Mouse (Mus musculus) small intestine, adult 2 months (tissue): Measurements from ENCODE around the gene Sos1. TPM values are rescaled to one million over a fixed set of nuclear protein-coding genes. Genes with fewer than 3 reads are reported as not detected.

Experiments
- H3K27ac ChIP-seq: fragments of 200-500 bp; 2 replicates; pipeline ENCODE4 v1.5.1; 2012; ENCODE audit warnings: low read depth, low read length, control low read depth, inconsistent platforms; ENCODE audit not compliant: insufficient read depth
- H3K27me3 ChIP-seq: fragments of 200-500 bp; 2 replicates; pipeline ENCODE4 v1.6.1; 2012; ENCODE audit warnings: mild to moderate bottlenecking, moderate library complexity, low read length, inconsistent platforms; ENCODE audit not compliant: control insufficient read depth, insufficient read depth
- H3K36me3 ChIP-seq: fragments of 200-500 bp; 2 replicates; pipeline ENCODE4 v1.6.1; 2012; ENCODE audit warnings: mild to moderate bottlenecking, low read length, control low read depth, inconsistent platforms; ENCODE audit not compliant: control insufficient read depth, insufficient read depth
- H3K4me1 ChIP-seq: fragments of 200-500 bp; 2 replicates; pipeline ENCODE4 v1.6.1; 2012; ENCODE audit warnings: low read length, inconsistent platforms, mixed read lengths; ENCODE audit not compliant: control insufficient read depth, insufficient read depth, insufficient read length
- H3K4me3 ChIP-seq: fragments of 200-500 bp; 2 replicates; pipeline ENCODE4 v1.5.1; 2012; ENCODE audit warnings: low read depth, mild to moderate bottlenecking, control low read depth, inconsistent platforms, low read length, moderate library complexity
- CTCF ChIP-seq: fragments of 200-500 bp; IDR thresholded peaks from 2 replicates; pipeline ENCODE4 v1.5.1; 2012; ENCODE audit warnings: low read depth, mild to moderate bottlenecking, control low read depth, inconsistent platforms, low read length, moderate library complexity, mixed read lengths; ENCODE audit not compliant: insufficient replicate concordance, insufficient read length; ENCODE audit errors: extremely low read depth
- POLR2A ChIP-seq: fragments of 200-500 bp; IDR thresholded peaks from 2 replicates; pipeline ENCODE4 v1.6.1; 2012; ENCODE audit warnings: low read depth, mild to moderate bottlenecking, control low read depth, inconsistent platforms, low read length, moderate library complexity
- WGBS: fragments of 180-500 bp; shearing (Covaris S2); methylation state at CpG from one replicate; pipeline ENCODE4 v1.1.7; 2018; 5-methylcytosine and 5-hydroxymethylcytosine counted together
- polyA plus RNA-seq: library from polyadenylated mRNA; depleted of rRNA; stranded (reverse); fragments of >200 nt; gene quantifications from 2 replicates; pipeline ENCODE4 v1.2.3, GENCODE M21; 2012; rRNA removed

Sos1 gene
- polyA plus RNA-seq, 1 experiment = 2.1 TPM

DNA sequence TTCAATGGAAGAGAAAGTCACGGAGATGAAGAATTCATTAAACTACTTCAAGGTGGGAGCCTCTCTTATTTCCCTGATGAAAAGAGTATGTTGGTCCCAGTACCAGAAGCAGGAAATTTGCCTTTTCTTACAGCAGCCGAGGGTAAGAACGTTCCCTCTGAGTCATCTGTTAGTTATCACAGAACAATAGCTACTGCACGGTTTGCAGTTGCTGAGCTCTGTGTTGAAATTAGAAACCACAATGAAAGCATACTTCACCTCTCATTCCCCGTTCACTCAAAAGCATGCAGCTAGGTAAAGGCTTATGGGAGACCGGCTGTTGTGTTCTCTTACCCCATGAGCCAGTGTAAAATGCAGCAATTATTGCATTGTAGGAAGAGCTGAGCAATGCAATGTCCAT, 133.0 kb downstream of the Sos1 start:
- Histone ChIP-seq H3K27me3 (no peaks in the 10 kb centered on the region), H3K4me1 (no peaks in the 10 kb centered on the region), H3K4me3 (no peak overlapping the region), H3K27ac (no peak overlapping the region), H3K36me3 (no peaks in the 10 kb centered on the region)
- TF ChIP-seq POLR2A (no peak), CTCF (no peak)
- 44% methylated on average over 6 of the region's 6 CpGs for WGBS

DNA sequence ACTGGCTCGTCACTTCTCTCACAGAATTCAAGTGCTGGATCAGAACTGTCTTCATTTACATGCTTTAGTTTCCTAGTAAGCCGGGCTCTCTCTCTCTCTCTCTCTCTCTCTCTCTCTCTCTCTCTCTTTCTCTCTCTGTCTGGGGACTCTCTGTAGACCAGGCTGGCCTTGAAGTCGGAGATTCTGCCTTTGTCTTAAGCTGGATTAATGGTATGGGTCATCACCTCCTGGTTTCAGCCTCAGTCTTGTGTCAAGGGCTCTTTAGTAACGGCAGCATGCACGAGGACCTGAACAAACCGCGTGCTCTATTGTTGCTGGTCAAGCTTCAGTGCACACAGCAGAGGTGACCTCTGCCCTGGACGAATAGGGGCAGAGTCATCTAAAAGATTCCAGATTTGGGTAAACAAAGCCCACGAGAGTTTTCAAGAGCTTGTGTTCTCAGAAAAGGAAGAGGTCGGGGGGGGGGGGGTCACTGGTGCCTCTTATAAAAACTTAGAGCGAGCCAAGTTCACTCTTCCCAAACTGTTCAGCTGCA, 133.6 kb downstream of the Sos1 start:
- WGBS = 63% methylated on average over 11 of the region's 11 CpGs
- H3K27me3 ChIP-seq = no peaks in the 10 kb centered on the region
- TF ChIP-seq POLR2A (no peak), CTCF (no peak)
- H3K4me3 ChIP-seq = no peak overlapping the region
- H3K27ac ChIP-seq = no peak overlapping the region
- no peaks in the 10 kb centered on the region for H3K4me1 ChIP-seq
- H3K36me3 ChIP-seq = no peaks in the 10 kb centered on the region

DNA sequence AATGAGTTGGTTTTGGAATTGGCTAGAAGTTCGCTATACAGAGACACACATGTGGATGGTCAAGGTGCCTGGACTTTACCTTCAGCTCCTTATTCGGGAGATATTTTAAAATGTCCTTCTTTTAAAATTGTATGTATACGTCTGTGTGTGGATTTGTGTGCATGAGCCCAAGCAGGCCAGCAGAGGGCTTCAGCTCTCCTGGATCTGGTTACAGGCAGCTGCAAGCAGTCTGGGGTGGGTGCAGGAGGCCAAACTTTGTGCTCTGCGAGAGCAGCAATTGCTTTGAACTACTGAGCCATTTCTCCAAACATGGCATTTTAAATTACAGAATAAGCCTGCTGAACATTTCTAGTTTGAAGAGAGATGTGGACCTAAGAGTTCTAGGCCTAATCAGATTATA, 135.0 kb downstream of the Sos1 start:
- Histone ChIP-seq H3K27ac (no peak overlapping the region), H3K4me3 (no peak overlapping the region), H3K36me3 (no peaks in the 10 kb centered on the region), H3K4me1 (no peaks in the 10 kb centered on the region), H3K27me3 (no peaks in the 10 kb centered on the region)
- 70% methylated on average over 4 of the region's 4 CpGs for WGBS
- TF ChIP-seq POLR2A (no peak), CTCF (peak; percentile 17; the same call in 1 of the 2 replicates)

Other genes starting within 250 kb of the Sos1 start
- 0.66 and 0.72 TPM in 2 replicates for gene Morn2, start 190.2 kb downstream of the Sos1 start, polyA plus RNA-seq
- gene Dhx57, start 190.0 kb downstream of the Sos1 start, polyA plus RNA-seq = 2.1 and 4.6 TPM in 2 replicates
- 0.11 and 0.28 TPM in 2 replicates for gene Arhgef33, start 173.0 kb downstream of the Sos1 start, polyA plus RNA-seq
- gene Gm10190, start 106.9 kb downstream of the Sos1 start, polyA plus RNA-seq = 0.87 TPM in 1 of 2 replicates, not detected in the other
- gene Cdkl4, start 97.4 kb upstream of the Sos1 start, polyA plus RNA-seq = 0.03 TPM in 1 of 2 replicates, not detected in the other
- 4.2 and 9.4 TPM in 2 replicates for gene Map4k3, start 248.0 kb upstream of the Sos1 start, polyA plus RNA-seq